Mouse (Mus musculus): ENCODE data around the gene Astn2. TPM values are rescaled to one million over a fixed set of nuclear protein-coding genes. Genes with fewer than 3 reads are reported as not detected.
"Not testable (repeated sequence)": the region's sequence is repeated elsewhere in the genome, so short reads cannot be mapped to it uniquely, and the experiment has no call there.

Astn2 gene
- polyA plus RNA-seq, 1 experiment from 2014 or later, result 0.15 TPM

DNA sequence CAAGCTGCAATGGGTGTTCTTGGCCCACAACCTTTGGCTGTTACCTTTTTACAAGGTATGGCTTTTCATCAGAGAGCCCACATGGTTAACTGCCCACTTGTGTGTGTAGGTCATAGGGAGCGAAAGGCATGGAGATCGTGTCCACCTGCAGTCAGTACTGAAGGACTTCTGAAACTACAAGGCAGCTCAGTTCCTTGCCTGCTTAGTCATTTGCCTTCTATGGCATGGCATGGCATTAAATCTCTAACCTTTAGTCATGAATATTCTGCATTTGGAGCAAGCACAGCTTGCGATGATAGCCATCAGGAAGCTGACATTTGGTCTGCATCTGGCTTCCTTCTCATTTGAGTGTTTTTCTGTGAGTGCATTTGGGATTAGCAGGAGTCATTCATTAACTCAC is 720.0 kb downstream of the Astn2 start:
- 64% methylated on average over 3 of the region's 3 CpGs for WGBS
- no peaks in the 10 kb centered on the region for H3K9me3 ChIP-seq (replicated peaks; ENCODE audit: control insufficient read depth, low read length)
- H3K9ac ChIP-seq (ENCODE audit: low read length), result no peak overlapping the region
- H3K4me2 ChIP-seq (ENCODE audit: low read depth, low read length), result no peak overlapping the region
- no peak overlapping the region for H3K4me3 ChIP-seq (replicated peaks; ENCODE audit: low read length)
- no peaks in the 10 kb centered on the region for H3K27me3 ChIP-seq (ENCODE audit: control insufficient read depth, insufficient read depth, low read length)
- no peak for ATAC-seq (ENCODE audit: insufficient read depth, low FRiP score)
- no peaks in the 10 kb centered on the region for H3K36me3 ChIP-seq (ENCODE audit: control insufficient read depth, insufficient read depth, low read length)
- no peaks in the 10 kb centered on the region for H3K4me1 ChIP-seq (ENCODE audit: control insufficient read depth, insufficient read depth, low read length)
- no peak overlapping the region for H3K27ac ChIP-seq (ENCODE audit: low read length)

DNA sequence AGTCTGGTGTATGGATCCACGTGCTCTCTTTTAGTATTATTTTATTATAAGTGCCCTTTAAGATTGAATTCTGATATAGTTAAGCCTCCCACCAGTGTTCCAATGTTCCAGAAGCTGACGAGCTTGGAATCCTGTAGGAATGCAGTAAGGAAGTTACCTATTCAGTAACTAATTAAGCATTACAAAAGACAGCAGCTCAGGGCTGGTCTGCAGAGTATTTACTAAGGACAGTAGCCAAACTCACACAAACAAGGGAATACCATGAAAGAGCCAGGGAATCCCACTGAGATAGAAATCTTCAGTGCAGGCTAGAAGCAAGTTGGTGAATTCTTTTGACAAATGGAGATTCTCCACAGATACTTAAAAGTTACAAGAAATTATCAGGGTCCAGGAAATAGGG is 724.6 kb downstream of the Astn2 start:
- ATAC-seq (ENCODE audit: insufficient read depth, low FRiP score), result not testable (repeated sequence)

DNA sequence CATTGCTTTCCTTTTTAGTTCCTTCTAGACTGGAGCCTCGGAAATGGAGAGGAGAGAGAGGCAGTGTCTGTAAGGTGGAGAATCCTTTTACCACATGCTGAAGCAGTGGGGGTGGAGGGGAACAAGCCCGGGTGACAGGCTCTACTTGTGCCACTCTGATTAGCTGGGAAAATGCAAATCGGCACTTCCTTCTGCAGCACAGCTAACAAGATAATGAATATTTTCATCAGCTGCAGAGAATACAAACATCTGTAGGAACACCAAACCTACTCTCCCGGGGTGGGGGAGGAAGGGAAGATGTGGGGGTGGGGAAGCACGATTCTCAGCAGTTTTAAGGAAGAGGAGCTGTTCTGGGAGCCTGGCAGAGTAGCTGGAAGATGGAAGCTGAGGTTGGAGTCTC is 725.5 kb downstream of the Astn2 start:
- 18% methylated on average over 5 of the region's 5 CpGs for WGBS
- Histone ChIP-seq H3K27me3 (ENCODE audit: control insufficient read depth, insufficient read depth, low read length) (no peaks in the 10 kb centered on the region), H3K4me1 (ENCODE audit: control insufficient read depth, insufficient read depth, low read length) (no peaks in the 10 kb centered on the region), H3K36me3 (ENCODE audit: control insufficient read depth, insufficient read depth, low read length) (no peaks in the 10 kb centered on the region), H3K4me3 (replicated peaks; ENCODE audit: low read length) (no peak overlapping the region), H3K27ac (ENCODE audit: low read length) (no peak overlapping the region), H3K9ac (ENCODE audit: low read length) (no peak overlapping the region), H3K4me2 (ENCODE audit: low read depth, low read length) (no peak overlapping the region), H3K9me3 (replicated peaks; ENCODE audit: control insufficient read depth, low read length) (no peaks in the 10 kb centered on the region)
- no peak for ATAC-seq (ENCODE audit: insufficient read depth, low FRiP score)

More for the DNA sequence above, 724.6 kb downstream of the Astn2 start:
- not testable (repeated sequence) for H3K4me1 ChIP-seq (ENCODE audit: control insufficient read depth, insufficient read depth, low read length); H3K4me2 ChIP-seq (ENCODE audit: low read depth, low read length); H3K9me3 ChIP-seq (replicated peaks; ENCODE audit: control insufficient read depth, low read length); H3K27ac ChIP-seq (ENCODE audit: low read length); H3K27me3 ChIP-seq (ENCODE audit: control insufficient read depth, insufficient read depth, low read length); H3K36me3 ChIP-seq (ENCODE audit: control insufficient read depth, insufficient read depth, low read length); H3K4me3 ChIP-seq (replicated peaks; ENCODE audit: low read length); H3K9ac ChIP-seq (ENCODE audit: low read length)
- WGBS, result 61% methylated on average over 2 of the region's 2 CpGs

DNA sequence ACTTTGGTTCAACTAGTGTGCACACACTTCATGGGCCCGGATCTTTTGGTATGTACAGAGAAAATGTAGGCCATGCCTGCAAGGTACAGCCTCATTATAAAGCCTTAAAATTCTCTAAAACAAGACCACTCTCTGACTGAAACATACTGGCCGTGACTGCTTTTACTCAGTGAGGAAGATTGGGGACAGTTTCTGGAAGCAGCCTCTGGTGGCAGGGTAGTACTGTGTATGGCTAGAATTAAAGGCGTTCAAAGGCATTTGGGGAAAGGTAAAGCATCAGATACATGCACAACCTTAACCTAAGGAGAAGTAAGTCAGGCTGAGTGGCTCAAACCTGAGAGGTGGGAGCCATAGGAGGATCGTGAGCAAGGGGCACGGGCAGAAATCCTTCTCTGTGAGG is 725.9 kb downstream of the Astn2 start:
- no peak overlapping the region for H3K27ac ChIP-seq (ENCODE audit: low read length)
- H3K9ac ChIP-seq (ENCODE audit: low read length), result no peak overlapping the region
- H3K27me3 ChIP-seq (ENCODE audit: control insufficient read depth, insufficient read depth, low read length), result no peaks in the 10 kb centered on the region
- no peak for ATAC-seq (ENCODE audit: insufficient read depth, low FRiP score)
- no peaks in the 10 kb centered on the region for H3K4me1 ChIP-seq (ENCODE audit: control insufficient read depth, insufficient read depth, low read length)
- no peak overlapping the region for H3K4me2 ChIP-seq (ENCODE audit: low read depth, low read length)
- no peaks in the 10 kb centered on the region for H3K9me3 ChIP-seq (replicated peaks; ENCODE audit: control insufficient read depth, low read length)
- WGBS, result 75% methylated on average over 5 of the region's 5 CpGs
- no peaks in the 10 kb centered on the region for H3K36me3 ChIP-seq (ENCODE audit: control insufficient read depth, insufficient read depth, low read length)
- no peak overlapping the region for H3K4me3 ChIP-seq (replicated peaks; ENCODE audit: low read length)

DNA sequence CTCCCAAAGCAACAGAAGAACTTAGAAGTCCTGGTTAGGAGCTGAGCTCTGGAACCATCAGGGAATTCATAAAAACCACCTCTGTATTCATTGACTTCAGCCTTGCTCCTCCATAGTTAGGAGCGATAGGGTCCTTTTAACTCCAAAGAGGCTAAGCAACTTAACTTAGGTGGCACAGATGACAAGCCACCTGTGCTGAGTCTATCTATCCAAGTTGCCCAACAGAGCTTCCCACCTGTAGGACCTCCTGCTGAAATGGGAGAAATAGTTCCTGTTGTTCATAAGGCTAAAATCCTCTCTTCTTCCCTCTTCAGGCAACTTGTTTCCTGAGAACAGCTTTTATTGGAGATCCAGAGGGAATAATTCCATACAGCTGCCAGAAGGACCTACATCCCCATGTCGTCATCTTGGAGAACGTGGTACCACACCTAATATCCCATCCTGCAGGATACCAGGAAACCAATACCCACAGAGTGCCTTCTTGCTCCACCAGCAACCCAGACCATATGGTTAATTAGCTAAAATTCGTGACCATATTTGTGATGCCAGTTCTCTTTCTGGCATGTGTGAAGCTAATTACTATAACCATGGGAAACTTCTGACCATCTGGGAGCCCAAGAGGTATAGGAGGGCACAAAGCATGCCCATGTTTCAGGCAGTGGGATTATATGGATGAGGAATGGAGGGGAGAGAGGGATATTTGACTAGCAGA is 730.0 kb downstream of the Astn2 start:
- no peak overlapping the region for H3K27ac ChIP-seq (ENCODE audit: low read length)
- no peaks in the 10 kb centered on the region for H3K27me3 ChIP-seq (ENCODE audit: control insufficient read depth, insufficient read depth, low read length)
- no peak overlapping the region for H3K4me2 ChIP-seq (ENCODE audit: low read depth, low read length)
- H3K4me3 ChIP-seq (replicated peaks; ENCODE audit: low read length), result no peak overlapping the region
- 85% methylated on average over 4 of the region's 4 CpGs for WGBS
- H3K36me3 ChIP-seq (ENCODE audit: control insufficient read depth, insufficient read depth, low read length), result no peaks in the 10 kb centered on the region
- no peaks in the 10 kb centered on the region for H3K4me1 ChIP-seq (ENCODE audit: control insufficient read depth, insufficient read depth, low read length)
- no peak overlapping the region for H3K9ac ChIP-seq (ENCODE audit: low read length)
- H3K9me3 ChIP-seq (replicated peaks; ENCODE audit: control insufficient read depth, low read length), result no peaks in the 10 kb centered on the region
- no peak for ATAC-seq (ENCODE audit: insufficient read depth, low FRiP score)

DNA sequence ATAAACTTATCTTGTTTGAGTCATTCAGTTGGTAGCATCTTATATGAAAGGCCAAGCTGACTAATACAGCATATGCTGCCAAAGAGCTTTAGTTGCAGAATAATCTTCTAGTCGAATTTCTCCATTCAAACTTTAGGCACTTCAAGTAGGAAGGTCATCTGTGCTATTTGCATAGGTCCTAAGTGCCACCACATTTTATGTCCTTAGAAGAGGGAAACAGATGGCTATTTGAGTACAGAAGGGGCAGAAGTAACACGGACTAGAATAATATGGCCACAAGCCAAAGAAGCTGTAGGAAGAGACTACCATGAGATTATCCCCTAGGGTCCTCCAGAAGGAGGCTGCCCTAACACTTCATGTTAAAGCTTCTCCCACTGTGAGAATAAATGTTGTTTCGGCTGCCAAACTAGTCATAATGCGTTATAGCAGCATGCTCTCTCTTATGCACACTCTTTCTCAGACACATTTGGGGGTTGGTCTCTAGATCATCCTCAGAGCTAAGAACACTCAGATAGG is 730.9 kb downstream of the Astn2 start:
- no peaks in the 10 kb centered on the region for H3K27me3 ChIP-seq (ENCODE audit: control insufficient read depth, insufficient read depth, low read length)
- no peak overlapping the region for H3K4me3 ChIP-seq (replicated peaks; ENCODE audit: low read length)
- H3K27ac ChIP-seq (ENCODE audit: low read length), result no peak overlapping the region
- no peak overlapping the region for H3K9ac ChIP-seq (ENCODE audit: low read length)
- no peaks in the 10 kb centered on the region for H3K9me3 ChIP-seq (replicated peaks; ENCODE audit: control insufficient read depth, low read length)
- H3K36me3 ChIP-seq (ENCODE audit: control insufficient read depth, insufficient read depth, low read length), result no peaks in the 10 kb centered on the region
- WGBS, result 69% methylated on average over 4 of the region's 4 CpGs
- no peaks in the 10 kb centered on the region for H3K4me1 ChIP-seq (ENCODE audit: control insufficient read depth, insufficient read depth, low read length)
- no peak for ATAC-seq (ENCODE audit: insufficient read depth, low FRiP score)
- no peak overlapping the region for H3K4me2 ChIP-seq (ENCODE audit: low read depth, low read length)

DNA sequence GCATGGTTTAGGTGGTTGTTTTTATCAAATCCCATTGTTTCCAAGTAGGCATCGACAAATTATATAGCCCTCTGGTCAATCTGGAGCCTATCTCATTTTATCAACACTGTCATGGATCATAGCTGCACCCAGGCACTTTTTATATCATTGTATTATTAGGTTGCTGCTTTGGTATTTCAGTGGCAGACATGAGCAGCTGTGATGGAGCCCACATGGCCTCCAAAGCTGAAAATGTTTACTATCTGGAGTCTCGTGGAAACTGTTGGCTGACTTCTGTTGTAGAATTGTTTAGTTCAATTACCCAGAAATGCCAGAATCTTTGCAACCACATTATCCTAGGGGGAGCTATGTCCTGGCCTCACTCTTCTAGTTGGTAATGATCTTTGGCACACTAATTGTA is 732.1 kb downstream of the Astn2 start:
- H3K36me3 ChIP-seq (ENCODE audit: control insufficient read depth, insufficient read depth, low read length), result no peaks in the 10 kb centered on the region
- ATAC-seq (ENCODE audit: insufficient read depth, low FRiP score), result peak; percentile 60
- no peak overlapping the region for H3K4me3 ChIP-seq (replicated peaks; ENCODE audit: low read length)
- H3K27ac ChIP-seq (ENCODE audit: low read length), result no peak overlapping the region
- H3K4me1 ChIP-seq (ENCODE audit: control insufficient read depth, insufficient read depth, low read length), result no peaks in the 10 kb centered on the region
- H3K4me2 ChIP-seq (ENCODE audit: low read depth, low read length), result no peak overlapping the region
- H3K27me3 ChIP-seq (ENCODE audit: control insufficient read depth, insufficient read depth, low read length), result no peaks in the 10 kb centered on the region
- WGBS, result 36% methylated on average over 2 of the region's 2 CpGs
- no peak overlapping the region for H3K9ac ChIP-seq (ENCODE audit: low read length)
- no peaks in the 10 kb centered on the region for H3K9me3 ChIP-seq (replicated peaks; ENCODE audit: control insufficient read depth, low read length)

DNA sequence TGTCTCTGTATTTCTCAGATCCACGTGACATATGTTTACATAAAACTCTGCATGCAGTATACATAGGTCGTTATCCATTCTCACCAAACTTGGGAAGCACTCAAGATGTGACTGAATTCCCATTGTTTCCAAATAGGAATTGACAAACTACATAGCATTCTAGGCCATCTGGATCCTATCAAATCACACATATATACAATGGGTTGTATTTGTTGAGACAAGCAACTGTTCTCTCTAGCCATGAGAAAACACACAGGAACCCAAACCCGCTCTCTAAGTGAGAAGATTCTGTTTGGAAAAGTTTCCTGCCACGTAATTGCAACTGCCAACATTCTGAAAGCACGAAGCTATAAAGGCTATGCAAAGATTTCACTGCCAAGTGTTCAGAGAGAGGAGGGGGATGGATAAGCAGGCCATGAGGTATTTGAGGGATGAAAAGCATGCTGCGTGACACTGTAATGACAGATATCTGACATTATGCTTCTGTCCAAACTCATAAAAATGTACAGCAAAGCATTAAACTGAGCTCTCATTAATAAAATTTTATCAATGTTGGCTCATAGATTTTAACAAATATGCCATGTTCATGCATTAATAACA is 732.7 kb downstream of the Astn2 start:
- no peaks in the 10 kb centered on the region for H3K9me3 ChIP-seq (replicated peaks; ENCODE audit: control insufficient read depth, low read length)
- H3K36me3 ChIP-seq (ENCODE audit: control insufficient read depth, insufficient read depth, low read length), result no peaks in the 10 kb centered on the region
- no peak overlapping the region for H3K4me2 ChIP-seq (ENCODE audit: low read depth, low read length)
- H3K4me1 ChIP-seq (ENCODE audit: control insufficient read depth, insufficient read depth, low read length), result no peaks in the 10 kb centered on the region
- no peak overlapping the region for H3K9ac ChIP-seq (ENCODE audit: low read length)
- no peaks in the 10 kb centered on the region for H3K27me3 ChIP-seq (ENCODE audit: control insufficient read depth, insufficient read depth, low read length)
- 31% methylated on average over 6 of the region's 6 CpGs for WGBS
- peak; percentile 50; the same call in 1 of the 2 replicates for ATAC-seq (ENCODE audit: insufficient read depth, low FRiP score)
- H3K27ac ChIP-seq (ENCODE audit: low read length), result peak overlapping the region; percentile 32; the same call in 1 of the 2 replicates
- no peak overlapping the region for H3K4me3 ChIP-seq (replicated peaks; ENCODE audit: low read length)

DNA sequence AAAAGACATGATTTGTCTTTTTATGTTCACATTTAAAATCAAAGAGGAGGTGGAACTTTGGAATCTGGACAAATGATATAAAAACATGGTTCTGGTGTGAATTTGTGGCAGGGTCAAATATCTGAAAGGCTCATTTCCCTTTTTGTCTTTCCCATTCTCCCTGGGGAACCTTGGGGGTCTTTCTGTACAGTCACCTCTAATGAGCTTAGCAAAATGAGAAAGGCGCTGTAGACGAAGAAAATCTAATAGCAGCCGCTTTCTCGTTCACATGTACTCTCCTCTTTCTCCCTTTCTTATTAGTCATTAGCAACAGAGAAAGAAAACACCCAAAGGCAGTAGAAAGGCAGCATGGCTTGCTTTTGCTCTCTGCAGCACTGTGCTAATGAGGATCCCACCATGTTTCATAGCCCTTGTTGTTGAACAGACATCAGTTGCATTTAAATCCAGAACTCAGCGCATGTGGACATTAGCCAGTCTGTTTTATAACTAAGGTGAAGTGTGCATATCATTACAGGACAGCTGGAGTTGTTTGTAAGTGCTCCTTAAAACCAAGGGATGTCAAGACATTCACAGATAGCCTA is 737.3 kb downstream of the Astn2 start:
- Histone ChIP-seq H3K4me2 (ENCODE audit: low read depth, low read length) (no peak overlapping the region), H3K27me3 (ENCODE audit: control insufficient read depth, insufficient read depth, low read length) (no peaks in the 10 kb centered on the region), H3K9me3 (replicated peaks; ENCODE audit: control insufficient read depth, low read length) (no peaks in the 10 kb centered on the region), H3K9ac (ENCODE audit: low read length) (no peak overlapping the region), H3K36me3 (ENCODE audit: control insufficient read depth, insufficient read depth, low read length) (no peaks in the 10 kb centered on the region), H3K4me1 (ENCODE audit: control insufficient read depth, insufficient read depth, low read length) (no peaks in the 10 kb centered on the region), H3K4me3 (replicated peaks; ENCODE audit: low read length) (no peak overlapping the region), H3K27ac (ENCODE audit: low read length) (no peak overlapping the region)
- no peak for ATAC-seq (ENCODE audit: insufficient read depth, low FRiP score)
- WGBS, result 85% methylated on average over 5 of the region's 5 CpGs
